Comparison of ENCODE assay signal across 8 mouse cellular contexts in the genomic region with DNA sequence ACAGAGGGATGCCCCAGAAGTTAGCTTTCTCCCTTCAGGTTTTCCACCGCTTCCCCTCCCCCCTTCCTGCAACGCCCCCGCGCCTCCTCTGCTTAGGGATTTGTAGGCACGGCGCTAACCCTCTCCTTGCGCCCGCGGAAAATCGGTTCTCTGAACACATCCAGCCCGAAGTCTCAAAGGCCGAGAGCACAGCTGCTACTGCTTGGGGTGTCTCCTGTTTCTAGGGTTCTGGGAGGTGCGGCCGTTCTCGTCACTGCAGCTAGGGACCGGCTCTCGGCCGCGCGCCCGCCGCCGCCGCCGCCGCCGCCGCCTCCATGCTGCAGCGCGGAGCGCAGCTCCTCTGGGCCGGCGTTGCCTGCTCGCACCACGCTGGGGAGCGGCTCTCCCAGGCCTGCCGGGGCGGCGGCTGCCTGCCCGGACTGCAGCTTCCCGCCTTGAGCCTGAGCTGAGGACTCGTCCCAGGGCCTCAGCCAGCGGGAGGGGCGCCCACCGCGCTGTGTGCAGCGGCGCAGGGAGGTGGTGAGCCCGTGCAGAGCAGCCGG. TPM values are rescaled to one million over a fixed set of nuclear protein-coding genes. Genes with fewer than 3 reads are reported as not detected.
DNase-seq lines count a peak whose midpoint lies in the region; ATAC-seq and TF ChIP-seq lines count a peak whose summit lies in the region.

Gene Lrfn5, plus strand, starts transcription at position 322 of the 542 bp plus-strand sequence.

- no peaks in the 10 kb centered on the region for H3K9me3 ChIP-seq in intestine, postnatal 0 days (ENCODE audit: control insufficient read depth)
- H3K9me3 ChIP-seq in limb, embryonic 14.5 days (ENCODE audit: control insufficient read depth, low read length), result no peaks in the 10 kb centered on the region
- no peaks in the 10 kb centered on the region for H3K9me3 ChIP-seq in neural tube, embryonic 15.5 days (replicated peaks)

- no peaks in the 10 kb centered on the region for H3K36me3 ChIP-seq in intestine, postnatal 0 days (ENCODE audit: control insufficient read depth, insufficient read depth)
- H3K36me3 ChIP-seq in limb, embryonic 14.5 days (ENCODE audit: control insufficient read depth, insufficient read depth, low read length), result no peaks in the 10 kb centered on the region
- H3K36me3 ChIP-seq in neural tube, embryonic 15.5 days, result no peaks in the 10 kb centered on the region

- H3K27me3 ChIP-seq in intestine, postnatal 0 days (replicated peaks; ENCODE audit: control insufficient read depth, insufficient read depth, low read length), result peaks cover 42% of the 10 kb centered on the region
- H3K27me3 ChIP-seq in limb, embryonic 14.5 days (ENCODE audit: control insufficient read depth, insufficient read depth, low read length), result peaks cover 44% of the 10 kb centered on the region
- H3K27me3 ChIP-seq in neural tube, embryonic 15.5 days (replicated peaks), result no peaks in the 10 kb centered on the region; the same call in 1 of the 2 replicates

- H3K9ac ChIP-seq in intestine, postnatal 0 days (ENCODE audit: low read depth, low read length), result no peak within 1 kb of the TSS
- peak within 1 kb of the TSS; percentile 72 for H3K9ac ChIP-seq in limb, embryonic 14.5 days (ENCODE audit: low read depth, low read length, severe bottlenecking)
- H3K9ac ChIP-seq in neural tube, embryonic 15.5 days (replicated peaks), result peak within 1 kb of the TSS; percentile 85

- no peak for TF ChIP-seq POLR2A in limb, embryonic 14.5 days (IDR thresholded peaks at IDR 0.05; ENCODE audit: borderline replicate concordance, extremely low read depth, insufficient read depth, insufficient read length)

- peak; percentile 57; the same call in 1 of the 2 replicates for ATAC-seq in intestine, postnatal 0 days
- peak; percentile 83 for ATAC-seq in limb, embryonic 14.5 days (ENCODE audit: low FRiP score, low read depth)
- ATAC-seq in neural tube, embryonic 15.5 days (ENCODE audit: low FRiP score), result peak; percentile 72
- no peak for ATAC-seq in erythroblast, adult 5-6 weeks (replicated peaks; ENCODE audit: low FRiP score, poor library complexity, severe bottlenecking)

- under 1% methylated on average over 41 of the region's 50 CpGs for WGBS in intestine, postnatal 0 days
- WGBS in limb, embryonic 14.5 days, result under 1% methylated on average over 41 of the region's 50 CpGs
- WGBS in neural tube, embryonic 15.5 days, result under 1% methylated on average over 50 of the region's 50 CpGs

- H3K4me2 ChIP-seq in intestine, postnatal 0 days (replicated peaks; ENCODE audit: low read depth), result peak within 1 kb of the TSS; percentile 87
- H3K4me2 ChIP-seq in limb, embryonic 14.5 days (replicated peaks; ENCODE audit: low read depth, low read length, severe bottlenecking), result peak within 1 kb of the TSS; percentile 57
- peak within 1 kb of the TSS; percentile 74 for H3K4me2 ChIP-seq in neural tube, embryonic 15.5 days

- H3K4me1 ChIP-seq in brown adipose tissue, adult 24 weeks (ENCODE audit: control insufficient read depth, insufficient read depth, insufficient read length, low read length), result no peaks in the 10 kb centered on the region
- H3K4me1 ChIP-seq in intestine, postnatal 0 days (replicated peaks; ENCODE audit: control insufficient read depth, insufficient read depth, low read length), result 0 out of 2 replicates have a peak, but pooled peaks cover 2% of the 10 kb centered on the region
- H3K4me1 ChIP-seq in limb, embryonic 14.5 days (ENCODE audit: control insufficient read depth, insufficient read depth, low read length), result peaks cover 7% of the 10 kb centered on the region; the same call in 1 of the 2 replicates
- H3K4me1 ChIP-seq in neural tube, embryonic 15.5 days, result peaks cover 20% of the 10 kb centered on the region

- DNase-seq in gastrocnemius, postnatal 10 days, result peak; percentile 50
- DNase-seq in gastrocnemius, postnatal 36 days, result no peak
- peak; percentile 53 for DNase-seq in forelimb bud, embryonic 11.5 days (ENCODE audit: low read depth, low spot score)
- DNase-seq in limb, embryonic 14.5 days (ENCODE audit: low spot score), result peak; percentile 48

- no peak within 1 kb of the TSS for H3K27ac ChIP-seq in brown adipose tissue, adult 24 weeks (replicated peaks; ENCODE audit: low read depth, low read length)
- H3K27ac ChIP-seq in intestine, postnatal 0 days (ENCODE audit: low read depth, low read length), result no peak within 1 kb of the TSS
- H3K27ac ChIP-seq in limb, embryonic 14.5 days (replicated peaks; ENCODE audit: low read depth, low read length), result no peak within 1 kb of the TSS
- peak within 1 kb of the TSS; percentile 93 for H3K27ac ChIP-seq in neural tube, embryonic 15.5 days (replicated peaks)

- intact Hi-C loops in gastrocnemius, postnatal 36 days (cut with DNase I), result no loop called here

- peak within 1 kb of the TSS; percentile 27 for H3K4me3 ChIP-seq in brown adipose tissue, adult 24 weeks (ENCODE audit: insufficient read depth, low read depth, low read length)
- H3K4me3 ChIP-seq in intestine, postnatal 0 days (ENCODE audit: low read depth, low read length), result peak within 1 kb of the TSS; percentile 47
- peak within 1 kb of the TSS; percentile 60 for H3K4me3 ChIP-seq in limb, embryonic 14.5 days (replicated peaks; ENCODE audit: low read length)
- H3K4me3 ChIP-seq in neural tube, embryonic 15.5 days (replicated peaks), result peak within 1 kb of the TSS; percentile 73

- TF ChIP-seq CTCF in intestine, postnatal 0 days (IDR thresholded peaks at IDR 0.05; ENCODE audit: low read depth), result no peak

RNA-seq across cellular contexts. Expression of gene Lrfn5, which starts in this region (rescaled TPM):
- total RNA-seq in gastrocnemius, postnatal 10 days (2021), result under 1 TPM; 0.31 to 0.34 TPM
- not detected for total RNA-seq in gastrocnemius, postnatal 36 days (2021)
- polyA plus RNA-seq in brown adipose tissue, adult 24 weeks (2012; ENCODE audit: insufficient read depth, insufficient read length, missing spikeins), result not detected in 2 replicates
- 0.47 and 0.51 TPM in 2 replicates for polyA plus RNA-seq in intestine, postnatal 0 days (2015; fragmentation: Nextera tagmentation; extraction: Ambion mirVana)
- polyA plus RNA-seq in limb, embryonic 14.5 days (2012; rRNA removed), result 2.7 and 3.8 TPM in 2 replicates
- polyA plus RNA-seq in limb, embryonic 14.5 days (2014; fragmentation: Nextera tagmentation; extraction: Ambion mirVana), result 3.2 and 3.7 TPM in 2 replicates
- polyA plus RNA-seq in neural tube, embryonic 15.5 days (2015; fragmentation: Nextera tagmentation; extraction: Ambion mirVana), result 65.8 and 84.0 TPM in 2 replicates
- not detected in 2 replicates for total RNA-seq in erythroblast, adult 5-6 weeks (2015; ENCODE audit: low replicate concordance)
- total RNA-seq in erythroblast, adult 5-6 weeks (2017; ENCODE audit: low replicate concordance), result 0.43 TPM in 1 of 2 replicates, not detected in the other

Comparison
In these comparisons a context has a peak if more than half of its experiments do, and no peak if none do; other contexts are left out.
1. RNA of gene Lrfn5 (polyA plus RNA-seq): 65.8 to 84.0 TPM in neural tube, embryonic 15.5 days; 2.7 to 3.8 TPM in limb, embryonic 14.5 days, 0.47 to 0.51 TPM in intestine, postnatal 0 days and not detected in brown adipose tissue, adult 24 weeks; every median in the first group is over 10 times any median in the second.
2. Peak in DNase-seq in gastrocnemius, postnatal 10 days; RNA of the gene not detected or under 1 TPM.
3. Peak in ATAC-seq, H3K4me3 ChIP-seq and H3K4me2 ChIP-seq in intestine, postnatal 0 days; RNA of the gene not detected or under 1 TPM.
4. DNase-seq: peak in forelimb bud, embryonic 11.5 days (single experiment) and limb, embryonic 14.5 days (single experiment); none in gastrocnemius, postnatal 36 days (0 of 2).
5. Peak in every context shown above with its lines, with median percentiles within 50 percentile points of each other: H3K4me3 ChIP-seq and H3K4me2 ChIP-seq.